Mouse (Mus musculus) liver, adult 2 months (tissue): ENCODE results near the gene Zbtb46.

Source experiments
- CTCF ChIP-seq: fragments of 200-500 bp; IDR thresholded peaks from 2 replicates; pipeline ENCODE4 v1.5.1; 2011; ENCODE audit warnings: low read depth, low read length, control low read depth
- POLR2A ChIP-seq: fragments of 200-500 bp; IDR thresholded peaks from 2 replicates; pipeline ENCODE4 v1.6.1; 2011; ENCODE audit warnings: low read length, control low read depth; ENCODE audit not compliant: insufficient read depth; ENCODE audit errors: extremely low read depth

DNA sequence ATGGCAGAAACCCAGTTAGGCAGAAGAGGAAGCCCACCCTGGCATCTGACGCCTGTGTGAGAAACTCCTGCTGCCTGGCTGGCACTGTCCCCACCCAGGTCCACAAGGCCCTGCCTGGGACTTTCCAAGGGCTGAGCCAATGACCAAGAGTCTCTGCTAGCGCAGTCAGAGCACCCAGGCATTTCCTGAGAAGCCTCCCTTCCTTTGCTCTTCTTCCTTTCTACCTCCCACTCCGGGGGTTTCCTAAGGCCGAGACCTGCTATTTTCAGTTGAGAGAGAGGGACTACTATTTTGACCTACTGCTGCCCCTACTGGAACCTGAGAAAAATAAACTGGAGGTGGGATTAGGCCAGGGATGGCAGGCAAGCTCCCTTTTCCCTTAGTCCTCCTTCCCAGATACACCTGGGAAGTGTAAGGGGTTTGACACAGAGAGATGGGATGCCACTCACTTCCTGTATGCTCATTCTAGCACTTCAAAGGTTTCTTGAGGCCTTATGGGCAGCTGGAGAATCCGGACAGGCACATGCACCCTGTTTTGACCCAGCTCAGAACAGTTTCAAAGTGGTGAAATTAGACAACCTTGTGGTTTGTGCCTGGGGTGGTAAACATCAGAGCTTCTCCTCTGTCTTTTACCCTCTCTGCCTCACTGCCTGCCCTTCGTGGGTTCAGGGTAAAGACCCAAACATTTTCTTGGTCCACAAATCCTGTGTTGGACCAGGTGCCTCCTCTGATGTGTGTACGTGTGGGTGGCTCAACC lies 24.5 kb upstream of the Zbtb46 start:
- no peak for TF ChIP-seq CTCF
- TF ChIP-seq POLR2A = no peak
